Mouse (Mus musculus) forebrain, embryonic 13.5 days (tissue): ENCODE results near the gene Erp44. TPM values are rescaled to one million over a fixed set of nuclear protein-coding genes. Genes with fewer than 3 reads are reported as not detected.

Experiments used
- ATAC-seq: fragments of 200-750 bp; cut with Nextera tagmentation; 2 replicates; pipeline ENCODE4 v1.8.0; 2017
- H3K27ac ChIP-seq: fragments of 300-500 bp; sonication (generic); 2 replicates; pipeline ENCODE4 v1.5.1; 2015; ENCODE audit warnings: inconsistent platforms, mild to moderate bottlenecking, moderate library complexity
- H3K27me3 ChIP-seq: fragments of 300-500 bp; sonication (generic); 2 replicates; pipeline ENCODE4 v1.6.1; 2015; ENCODE audit warnings: mild to moderate bottlenecking, inconsistent platforms
- H3K36me3 ChIP-seq: fragments of 300-500 bp; sonication (generic); 2 replicates; pipeline ENCODE4 v1.6.1; 2015; ENCODE audit warnings: mild to moderate bottlenecking, inconsistent platforms; ENCODE audit not compliant: poor library complexity, severe bottlenecking
- H3K4me1 ChIP-seq: fragments of 300-500 bp; sonication (generic); 2 replicates; pipeline ENCODE4 v1.6.1; 2015; ENCODE audit warnings: inconsistent platforms
- H3K4me2 ChIP-seq: fragments of 300-500 bp; sonication (generic); 2 replicates; pipeline ENCODE4 v1.6.1; 2015; ENCODE audit warnings: inconsistent platforms, mild to moderate bottlenecking, moderate library complexity
- H3K4me3 ChIP-seq: fragments of 300-500 bp; sonication (generic); 2 replicates; pipeline ENCODE4 v1.5.1; 2015; ENCODE audit warnings: mild to moderate bottlenecking, inconsistent platforms
- H3K9ac ChIP-seq: fragments of 300-500 bp; sonication (generic); 2 replicates; pipeline ENCODE4 v1.6.1; 2015; ENCODE audit warnings: mild to moderate bottlenecking, inconsistent platforms
- H3K9me3 ChIP-seq: fragments of 300-500 bp; sonication (generic); replicated peaks from 2 replicates; pipeline ENCODE4 v1.6.1; 2016; ENCODE audit warnings: inconsistent platforms
- WGBS: fragments of 180-500 bp; shearing (Covaris S2); methylation state at CpG from one replicate; pipeline ENCODE4 v1.1.7; 2015; 5-methylcytosine and 5-hydroxymethylcytosine counted together
- microRNA counts: library from miRNA; unstranded; fragments of <30 nt; microRNA quantifications from one replicate; lab custom pipeline; 2016
- microRNA-seq: library from miRNA; unstranded; fragments of <30 nt; microRNA quantifications from one replicate; pipeline ENCODE4, GENCODE M21; 2016
- polyA plus RNA-seq: library from polyadenylated mRNA; unstranded; fragments of >200 nt; fragmentation: Nextera tagmentation; extraction: Ambion mirVana; gene quantifications from 2 replicates; pipeline ENCODE4 v1.2.1, GENCODE M21; 2015

Erp44 gene
- polyA plus RNA-seq, 1 experiment from 2014 or later: 60.7 TPM

DNA sequence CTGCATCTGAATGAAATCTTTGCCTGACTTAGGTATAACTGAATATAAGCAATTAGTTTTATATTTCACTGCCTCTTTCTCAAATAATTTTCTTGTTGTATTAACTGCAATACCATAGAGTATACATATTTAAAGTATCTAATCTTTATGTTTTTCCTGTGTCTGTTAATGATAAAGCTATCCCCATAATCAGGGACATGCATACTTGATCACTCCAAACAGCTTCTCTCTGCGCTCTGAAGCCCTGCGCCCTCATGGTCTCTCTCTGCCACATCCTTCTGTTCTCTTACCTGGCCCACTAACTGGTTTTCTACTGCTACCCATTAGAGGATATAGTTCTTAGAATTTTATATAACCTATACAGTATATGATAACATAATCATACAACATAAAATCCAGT is 129.9 kb downstream of the Erp44 start:
- Histone ChIP-seq H3K4me3 (no peak overlapping the region), H3K36me3 (no peaks in the 10 kb centered on the region), H3K9me3 (no peaks in the 10 kb centered on the region), H3K27me3 (no peaks in the 10 kb centered on the region), H3K4me2 (no peak overlapping the region), H3K27ac (no peak overlapping the region), H3K4me1 (no peaks in the 10 kb centered on the region), H3K9ac (no peak overlapping the region)
- WGBS: 93% methylated on average over 2 of the region's 2 CpGs
- ATAC-seq: no peak

MicroRNA genes within 50 kb of the gene (microRNA counts, 519-probe panel; counts per million panel counts)
- microRNA mmu-miR-1958 (lab: Ali Mortazavi, UCI): 177 counts per million, percentile 53 among the panel's probes with 10 or more counts

Small RNA genes lying within 50 kb of the gene (microRNA-seq; reads per million reads assigned to microRNA genes)
- gene Mir1958: not detected

Other genes with a start within 250 kb of the Erp44 start
- 1.7 and 1.9 TPM in 2 replicates for gene Nr4a3, start 234.4 kb downstream of the Erp44 start, polyA plus RNA-seq
- gene Stx17, start 154.6 kb downstream of the Erp44 start, polyA plus RNA-seq: 20.0 and 22.7 TPM in 2 replicates
- 7.8 and 9.5 TPM in 2 replicates for gene Invs, start 202 bp upstream of the Erp44 start, polyA plus RNA-seq
- gene Tex10, start 193.9 kb upstream of the Erp44 start, polyA plus RNA-seq: 47.1 and 47.6 TPM in 2 replicates